Mouse (Mus musculus) liver, embryonic 16.5 days (tissue): ENCODE results near the gene Nemf. TPM values are rescaled to one million over a fixed set of nuclear protein-coding genes. Genes with fewer than 3 reads are reported as not detected.

Experiments
- ATAC-seq: fragments of 200-750 bp; cut with Nextera tagmentation; 2 replicates; pipeline ENCODE4 v1.8.0; 2017; ENCODE audit warnings: low read depth, mild to moderate bottlenecking, moderate number of reproducible peaks, moderate library complexity
- H3K27ac ChIP-seq: fragments of 300-500 bp; sonication (generic); 2 replicates; pipeline ENCODE4 v1.5.1; 2014; ENCODE audit warnings: mild to moderate bottlenecking, low read length
- H3K27me3 ChIP-seq: fragments of 300-500 bp; sonication (generic); 2 replicates; pipeline ENCODE4 v1.6.1; 2014; ENCODE audit warnings: low read depth, low read length, mixed read lengths; ENCODE audit not compliant: control insufficient read depth, insufficient read depth
- H3K36me3 ChIP-seq: fragments of 300-500 bp; sonication (generic); 2 replicates; pipeline ENCODE4 v1.6.1; 2014; ENCODE audit warnings: mild to moderate bottlenecking; ENCODE audit not compliant: control insufficient read depth, insufficient read depth
- H3K4me1 ChIP-seq: fragments of 300-500 bp; sonication (generic); 2 replicates; pipeline ENCODE4 v1.6.1; 2014; ENCODE audit warnings: low read depth, low read length, mixed read lengths; ENCODE audit not compliant: control insufficient read depth
- H3K4me2 ChIP-seq: fragments of 300-500 bp; sonication (generic); 2 replicates; pipeline ENCODE4 v1.6.1; 2014; ENCODE audit warnings: low read depth, low read length, mixed read lengths
- H3K4me3 ChIP-seq: fragments of 300-500 bp; sonication (generic); 2 replicates; pipeline ENCODE4 v1.5.1; 2014; ENCODE audit warnings: low read depth, mild to moderate bottlenecking, low read length
- H3K9ac ChIP-seq: fragments of 300-500 bp; sonication (generic); 2 replicates; pipeline ENCODE4 v1.6.1; 2014; ENCODE audit warnings: low read depth, low read length
- H3K9me3 ChIP-seq: fragments of 300-500 bp; sonication (generic); replicated peaks from 2 replicates; pipeline ENCODE4 v1.6.1; 2016; ENCODE audit warnings: low read length; ENCODE audit not compliant: control insufficient read depth
- WGBS: fragments of 180-500 bp; shearing (Covaris S2); extraction: QIAGEN DNeasy Blood & Tissue Kit; methylation state at CpG from one replicate; pipeline ENCODE4 v1.1.7; 2014; ENCODE audit not compliant: insufficient replicate concordance; 5-methylcytosine and 5-hydroxymethylcytosine counted together
- polyA plus RNA-seq: library from polyadenylated mRNA; unstranded; fragments of >200 nt; fragmentation: Nextera tagmentation; extraction: Ambion mirVana; gene quantifications from 2 replicates; pipeline ENCODE4 v1.2.1, GENCODE M21; 2015

Gene Nemf
- polyA plus RNA-seq, 1 experiment from 2014 or later, result 34.2 TPM

DNA sequence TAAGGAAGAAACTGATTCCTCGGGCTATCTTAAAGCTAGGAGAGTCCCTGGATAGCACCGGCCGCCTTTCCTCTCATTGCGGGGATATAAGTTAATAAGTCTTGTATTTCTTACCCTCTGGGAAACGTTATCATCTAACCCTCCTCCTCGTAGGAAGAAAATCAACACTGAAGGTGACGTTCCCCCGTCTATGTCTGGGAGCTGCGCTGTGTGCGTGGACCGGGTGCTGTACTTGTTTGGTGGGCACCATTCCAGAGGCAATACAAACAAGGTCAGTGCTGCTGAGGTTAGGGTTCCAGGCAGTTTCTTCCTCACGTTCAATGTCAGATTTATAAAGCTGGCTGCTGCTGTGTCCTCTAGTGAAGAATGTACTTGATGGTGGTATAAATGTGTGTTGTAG lies 54.8 kb downstream of the Nemf start:
- 92% methylated on average over 12 of the region's 12 CpGs for WGBS
- Histone ChIP-seq H3K4me3 (no peak overlapping the region), H3K27me3 (no peaks in the 10 kb centered on the region), H3K27ac (no peak overlapping the region), H3K9me3 (no peaks in the 10 kb centered on the region), H3K9ac (no peak overlapping the region), H3K36me3 (peaks cover 55% of the 10 kb centered on the region), H3K4me1 (peaks cover 18% of the 10 kb centered on the region), H3K4me2 (no peak overlapping the region)
- no peak for ATAC-seq

DNA sequence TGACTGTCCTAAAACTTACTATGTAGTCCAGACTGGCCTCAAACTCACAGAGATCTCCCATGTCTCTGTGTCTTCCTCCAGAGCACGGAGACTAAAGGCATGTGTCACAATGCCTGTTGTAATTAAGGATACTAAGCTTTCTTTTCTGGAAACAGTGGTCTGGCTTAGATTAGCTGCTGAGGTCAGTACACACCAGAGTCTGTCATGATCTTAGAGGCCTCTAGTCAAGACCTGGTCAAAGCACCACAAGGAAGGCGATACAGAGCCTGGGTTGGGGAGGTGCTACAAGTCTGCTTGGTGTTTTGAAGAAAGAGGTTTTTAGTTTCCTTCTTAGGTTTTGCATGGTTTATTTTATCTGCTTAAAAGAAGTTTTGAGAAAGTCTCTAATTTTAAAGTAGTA lies 56.6 kb downstream of the Nemf start:
- 89% methylated on average over 2 of the region's 2 CpGs for WGBS
- peaks cover 28% of the 10 kb centered on the region for H3K4me1 ChIP-seq
- H3K9ac ChIP-seq, result no peak overlapping the region
- no peak for ATAC-seq
- peaks cover 38% of the 10 kb centered on the region for H3K36me3 ChIP-seq
- no peaks in the 10 kb centered on the region for H3K9me3 ChIP-seq
- H3K27me3 ChIP-seq, result no peaks in the 10 kb centered on the region
- H3K4me2 ChIP-seq, result no peak overlapping the region
- no peak overlapping the region for H3K4me3 ChIP-seq
- no peak overlapping the region for H3K27ac ChIP-seq

DNA sequence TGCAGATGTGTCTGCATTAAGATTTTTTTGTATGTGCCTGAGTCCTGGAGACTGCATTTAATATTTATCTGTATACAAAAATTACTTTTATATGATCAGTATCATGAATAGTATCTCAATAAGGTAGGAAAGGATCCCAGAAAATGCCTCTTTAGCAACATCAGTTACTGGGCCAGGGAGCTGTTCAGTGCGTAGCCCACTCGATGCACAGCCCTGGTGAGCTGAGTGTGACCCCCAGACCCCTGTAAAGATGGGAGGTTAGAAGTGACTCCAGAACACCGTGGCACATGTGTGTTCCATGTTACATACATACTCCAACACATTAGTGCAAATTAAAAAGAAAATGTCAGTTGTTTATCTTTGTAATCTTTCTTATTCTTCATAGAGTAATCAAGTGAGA lies 57.1 kb downstream of the Nemf start:
- Histone ChIP-seq H3K36me3 (peaks cover 33% of the 10 kb centered on the region), H3K27ac (no peak overlapping the region), H3K4me3 (no peak overlapping the region), H3K27me3 (no peaks in the 10 kb centered on the region), H3K9me3 (no peaks in the 10 kb centered on the region), H3K4me1 (peaks cover 33% of the 10 kb centered on the region), H3K9ac (no peak overlapping the region), H3K4me2 (no peak overlapping the region)
- WGBS, result 84% methylated on average over 3 of the region's 3 CpGs
- ATAC-seq, result no peak

DNA sequence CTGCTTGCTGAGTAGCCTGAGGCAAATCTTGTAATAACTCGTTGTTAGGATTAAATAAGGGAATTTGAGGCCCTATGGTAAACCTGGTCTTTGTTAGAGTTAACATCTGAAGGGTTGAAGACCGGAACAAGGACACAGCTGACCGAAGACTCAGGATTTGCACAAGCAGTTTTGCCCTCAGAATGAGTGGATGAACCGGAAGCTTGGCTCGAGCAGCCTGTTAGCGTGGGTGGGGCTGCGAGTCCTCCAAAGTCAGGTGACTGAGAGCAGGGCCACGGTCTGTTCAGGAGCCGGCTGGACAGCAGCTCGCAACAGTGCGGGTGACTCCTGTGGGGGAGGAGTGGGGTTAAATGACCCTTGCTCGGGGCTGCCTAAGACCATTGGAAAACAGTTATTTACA lies 57.7 kb downstream of the Nemf start:
- Histone ChIP-seq H3K27ac (peak overlapping the region; percentile 62; the same call in 1 of the 2 replicates), H3K4me1 (peaks cover 36% of the 10 kb centered on the region), H3K9ac (peak overlapping the region; percentile 32), H3K36me3 (peaks cover 28% of the 10 kb centered on the region), H3K9me3 (no peaks in the 10 kb centered on the region), H3K4me3 (peak overlapping the region; percentile 1; the same call in 1 of the 2 replicates), H3K27me3 (no peaks in the 10 kb centered on the region), H3K4me2 (peak overlapping the region; percentile 84)
- WGBS, result 67% methylated on average over 12 of the region's 12 CpGs
- peak; percentile 37 for ATAC-seq

DNA sequence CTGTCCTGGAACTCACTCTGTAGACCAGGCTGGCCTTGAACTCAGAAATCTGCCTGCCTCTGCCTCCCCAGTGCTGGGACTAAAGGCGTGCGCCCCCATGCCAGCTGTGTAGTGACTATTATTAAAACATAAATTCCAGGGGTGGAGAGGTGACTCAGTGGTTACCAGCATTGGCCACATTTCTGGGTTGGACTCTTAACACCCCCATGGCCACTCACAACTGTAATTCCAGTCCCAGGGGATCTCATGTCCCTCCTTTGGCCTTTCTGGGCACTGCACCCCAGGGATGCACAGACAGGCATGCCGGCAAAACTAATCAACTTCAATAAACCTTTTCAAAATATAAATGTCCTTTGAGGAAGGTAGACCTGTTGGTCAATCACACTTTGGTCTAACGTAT lies 58.7 kb downstream of the Nemf start:
- no peak for ATAC-seq
- H3K27me3 ChIP-seq, result no peaks in the 10 kb centered on the region
- peak overlapping the region; percentile 98 for H3K4me3 ChIP-seq
- peak overlapping the region; percentile 28 for H3K9ac ChIP-seq
- no peaks in the 10 kb centered on the region for H3K9me3 ChIP-seq
- WGBS, result 83% methylated on average over 4 of the region's 4 CpGs
- H3K4me2 ChIP-seq, result peak overlapping the region; percentile 84
- peaks cover 20% of the 10 kb centered on the region for H3K36me3 ChIP-seq
- H3K4me1 ChIP-seq, result peaks cover 42% of the 10 kb centered on the region
- H3K27ac ChIP-seq, result peak overlapping the region; percentile 62

DNA sequence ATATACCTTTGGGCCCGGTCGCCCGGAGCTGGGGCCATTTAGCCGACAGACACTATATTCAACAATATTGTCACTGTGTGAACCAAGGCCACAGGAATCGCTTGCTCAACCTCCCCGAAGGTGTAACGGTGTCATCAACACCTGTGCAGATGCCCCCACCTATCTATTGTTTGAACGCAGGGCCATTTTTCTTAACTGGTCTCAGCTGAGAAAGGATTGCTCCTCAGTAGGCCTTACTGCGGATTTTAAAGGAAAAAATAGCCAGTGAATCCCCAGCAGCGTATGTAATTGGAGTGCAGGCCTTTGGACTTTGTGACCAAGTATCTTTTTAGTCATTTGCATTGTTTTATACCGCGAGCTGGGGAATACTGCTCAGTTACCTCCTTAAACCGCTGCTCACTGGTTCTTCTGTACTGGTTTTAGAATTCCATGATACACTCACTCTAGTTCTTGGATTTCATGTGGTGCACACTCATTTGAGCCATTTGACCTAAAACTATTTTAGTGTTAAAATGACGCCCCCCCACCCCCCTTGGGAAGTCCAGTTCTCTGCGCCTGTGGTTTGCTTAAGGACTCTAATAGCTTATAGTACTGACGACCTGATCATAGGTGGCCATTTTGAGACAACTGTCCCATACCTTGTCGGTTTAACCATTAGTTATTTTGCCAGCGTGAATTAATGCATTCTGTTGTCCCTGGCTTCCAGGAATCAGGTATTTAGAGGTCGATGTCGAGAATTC lies 59.4 kb downstream of the Nemf start:
- H3K27me3 ChIP-seq, result no peaks in the 10 kb centered on the region
- H3K36me3 ChIP-seq, result peaks cover 16% of the 10 kb centered on the region
- H3K4me1 ChIP-seq, result peaks cover 47% of the 10 kb centered on the region
- H3K9ac ChIP-seq, result peak overlapping the region; percentile 99
- no peaks in the 10 kb centered on the region for H3K9me3 ChIP-seq
- peak overlapping the region; percentile 84 for H3K4me2 ChIP-seq
- WGBS, result 18% methylated on average over 20 of the region's 20 CpGs
- peak overlapping the region; percentile 97 for H3K27ac ChIP-seq
- ATAC-seq, result no peak
- H3K4me3 ChIP-seq, result peak overlapping the region; percentile 98

DNA sequence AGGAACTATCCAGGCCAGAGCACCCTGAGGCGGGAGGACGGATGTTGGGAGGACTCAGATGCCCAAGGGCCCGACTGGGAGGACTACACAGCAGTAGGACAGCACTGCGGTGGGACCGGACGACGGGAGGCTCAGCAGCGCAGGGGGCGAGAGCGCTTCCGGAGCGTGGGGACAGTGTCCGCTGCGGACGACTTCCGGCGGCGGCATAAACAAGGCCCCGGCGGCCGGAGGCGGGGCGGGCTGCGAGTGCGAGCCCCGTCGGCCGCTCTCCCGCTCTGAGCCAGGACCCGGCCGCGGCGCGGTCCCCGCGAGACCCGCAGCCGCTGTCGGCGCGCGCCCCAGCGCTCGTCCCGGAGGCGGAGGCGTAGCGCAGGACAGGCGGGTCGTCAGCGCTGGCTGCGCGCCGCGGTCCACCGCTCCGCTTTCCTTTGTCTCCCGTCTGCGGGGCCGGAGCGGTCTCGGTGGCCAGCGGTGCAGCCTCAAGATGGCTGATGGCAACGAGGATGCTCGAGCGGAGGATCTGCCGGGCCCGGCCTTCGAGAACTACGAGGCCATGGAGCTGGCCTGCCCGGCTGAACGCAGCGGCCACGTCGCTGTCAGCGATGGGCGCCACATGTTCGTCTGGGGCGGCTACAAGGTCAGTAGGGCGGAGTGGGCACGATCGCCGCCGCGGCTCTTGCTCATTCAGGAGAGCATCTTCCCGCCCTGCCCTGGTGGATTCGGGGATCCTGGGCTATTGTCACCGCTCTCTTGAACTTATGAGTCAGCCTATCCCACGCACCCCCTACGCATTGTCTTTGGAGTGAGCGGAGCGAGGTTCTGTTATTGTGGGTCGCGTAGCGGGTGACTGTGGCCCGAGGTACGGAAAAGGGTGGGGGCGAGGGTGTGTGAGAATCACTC lies 60.2 kb downstream of the Nemf start, which contains the start of gene Klhdc2:
TSS of gene Klhdc2 (plus strand) at position 171 of the 900 bp plus-strand sequence.
- WGBS, result under 1% methylated on average over 93 of the region's 98 CpGs
- Histone ChIP-seq H3K4me1 (peaks cover 50% of the 10 kb centered on the region), H3K36me3 (peaks cover 8% of the 10 kb centered on the region), H3K27me3 (no peaks in the 10 kb centered on the region), H3K4me3 (peak within 1 kb of the TSS; percentile 98), H3K4me2 (peak within 1 kb of the TSS; percentile 84), H3K9me3 (no peaks in the 10 kb centered on the region), H3K9ac (peak within 1 kb of the TSS; percentile 99), H3K27ac (peak within 1 kb of the TSS; percentile 97)
- peak; percentile 68 for ATAC-seq

DNA sequence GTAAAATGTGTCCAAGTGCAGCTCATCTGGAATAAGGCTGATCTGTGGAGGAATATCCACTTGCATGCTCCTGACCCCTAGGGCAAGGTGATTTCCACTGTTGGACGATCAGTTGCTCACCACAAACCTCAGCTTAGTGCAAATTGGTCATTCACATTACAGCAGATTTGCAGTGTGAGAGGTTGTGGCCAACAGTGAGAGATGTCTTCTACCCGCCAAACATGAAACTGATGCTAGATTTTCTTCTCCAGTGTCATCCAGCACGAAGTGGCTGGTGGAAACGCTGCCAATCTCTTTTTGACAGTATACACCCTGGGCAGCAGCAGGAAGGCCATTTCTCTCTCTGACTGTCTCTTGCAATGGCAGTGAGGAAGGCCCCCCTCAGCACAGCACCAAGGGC lies 61.3 kb downstream of the Nemf start:
- H3K4me2 ChIP-seq, result peak overlapping the region; percentile 84
- H3K36me3 ChIP-seq, result no peaks in the 10 kb centered on the region; the same call in 1 of the 2 replicates
- ATAC-seq, result no peak
- no peaks in the 10 kb centered on the region for H3K9me3 ChIP-seq
- H3K9ac ChIP-seq, result no peak overlapping the region; the same call in 1 of the 2 replicates
- no peaks in the 10 kb centered on the region for H3K27me3 ChIP-seq
- H3K27ac ChIP-seq, result peak overlapping the region; percentile 97
- WGBS, result 62% methylated on average over 4 of the region's 4 CpGs
- no peak overlapping the region for H3K4me3 ChIP-seq
- H3K4me1 ChIP-seq, result peaks cover 50% of the 10 kb centered on the region
